Mouse (Mus musculus) heart, embryonic 11.5 days (tissue): Measurements from ENCODE around the gene Ctsj. TPM values are rescaled to one million over a fixed set of nuclear protein-coding genes. Genes with fewer than 3 reads are reported as not detected.

ENCODE experiments used
- ATAC-seq: fragments of 200-750 bp; cut with Nextera tagmentation; replicated peaks from 2 replicates; pipeline ENCODE4 v1.8.0; 2017; ENCODE audit warnings: moderate library complexity; ENCODE audit not compliant: insufficient number of reproducible peaks, low FRiP score, low TSS enrichment
- H3K27ac ChIP-seq: fragments of 300-500 bp; sonication (generic); 2 replicates; pipeline ENCODE4 v1.5.1; 2014; ENCODE audit warnings: mild to moderate bottlenecking, low read depth, low read length
- H3K27me3 ChIP-seq: fragments of 300-500 bp; sonication (generic); 2 replicates; pipeline ENCODE4 v1.6.1; 2014; ENCODE audit warnings: mild to moderate bottlenecking, low read length, mixed read lengths; ENCODE audit not compliant: control insufficient read depth, insufficient read depth
- H3K36me3 ChIP-seq: fragments of 300-500 bp; sonication (generic); 2 replicates; pipeline ENCODE4 v1.6.1; 2014; ENCODE audit warnings: mild to moderate bottlenecking, low read length, moderate library complexity, mixed read lengths; ENCODE audit not compliant: control insufficient read depth, insufficient read depth
- H3K4me1 ChIP-seq: fragments of 300-500 bp; sonication (generic); 2 replicates; pipeline ENCODE4 v1.6.1; 2014; ENCODE audit warnings: low read length; ENCODE audit not compliant: control insufficient read depth, insufficient read depth
- H3K4me2 ChIP-seq: fragments of 300-500 bp; sonication (generic); 2 replicates; pipeline ENCODE4 v1.6.1; 2014; ENCODE audit warnings: mild to moderate bottlenecking, moderate library complexity
- H3K4me3 ChIP-seq: fragments of 300-500 bp; sonication (generic); 2 replicates; pipeline ENCODE4 v1.5.1; 2014; ENCODE audit warnings: low read depth, low read length
- H3K9ac ChIP-seq: fragments of 300-500 bp; sonication (generic); 2 replicates; pipeline ENCODE4 v1.6.1; 2014; ENCODE audit warnings: mild to moderate bottlenecking, low read depth, low read length, moderate library complexity
- H3K9me3 ChIP-seq: fragments of 300-500 bp; sonication (generic); replicated peaks from 2 replicates; pipeline ENCODE4 v1.6.1; 2016; ENCODE audit warnings: low read length; ENCODE audit not compliant: control insufficient read depth
- WGBS: fragments of 180-500 bp; shearing (Covaris S2); extraction: QIAGEN DNeasy Blood & Tissue Kit; methylation state at CpG from one replicate; pipeline ENCODE4 v1.1.7; 2014; ENCODE audit not compliant: insufficient replicate concordance; 5-methylcytosine and 5-hydroxymethylcytosine counted together
- polyA plus RNA-seq: library from polyadenylated mRNA; unstranded; fragments of >200 nt; fragmentation: Nextera tagmentation; extraction: Ambion mirVana; gene quantifications from 2 replicates; pipeline ENCODE4 v1.2.1, GENCODE M21; 2014

Gene Ctsj
- polyA plus RNA-seq, 1 experiment from 2014 or later = 0.30 TPM

GRCm38 (mm10) chr13:60961706-60962105 is 44.1 kb downstream of the Ctsj start:
- H3K36me3 ChIP-seq = no peaks in the 10 kb centered on the region
- no peaks in the 10 kb centered on the region for H3K27me3 ChIP-seq
- no peaks in the 10 kb centered on the region for H3K4me1 ChIP-seq
- H3K4me2 ChIP-seq = no peak overlapping the region
- 63% methylated on average over 5 of the region's 5 CpGs for WGBS
- H3K9me3 ChIP-seq = peaks cover 3% of the 10 kb centered on the region
- H3K27ac ChIP-seq = no peak overlapping the region
- H3K4me3 ChIP-seq = no peak overlapping the region
- no peak for ATAC-seq
- H3K9ac ChIP-seq = no peak overlapping the region

Other genes with a start within 250 kb of the Ctsj start
- not detected in 2 replicates for gene BC051665, start 219.6 kb downstream of the Ctsj start, polyA plus RNA-seq
- not detected in 2 replicates for gene Ctsll3, start 203.1 kb downstream of the Ctsj start, polyA plus RNA-seq
- gene 4930486L24Rik, start 141.5 kb downstream of the Ctsj start, polyA plus RNA-seq = not detected in 2 replicates
- gene Gm49392, start 109.1 kb downstream of the Ctsj start, polyA plus RNA-seq = 0.48 and 0.49 TPM in 2 replicates
- 4.2 and 4.7 TPM in 2 replicates for gene Ctla2b, start 108.5 kb downstream of the Ctsj start, polyA plus RNA-seq
- not detected in 2 replicates for gene Tpbpb, start 101.1 kb downstream of the Ctsj start, polyA plus RNA-seq
- not detected in 2 replicates for gene Gm49393, start 70.4 kb downstream of the Ctsj start, polyA plus RNA-seq
- 4.6 TPM in 1 of 2 replicates, not detected in the other for gene Gm49391, start 69.4 kb downstream of the Ctsj start, polyA plus RNA-seq
- gene Ctla2a, start 69.3 kb downstream of the Ctsj start, polyA plus RNA-seq = 60.7 and 62.5 TPM in 2 replicates
- not detected in 2 replicates for gene Tpbpa, start 64.0 kb downstream of the Ctsj start, polyA plus RNA-seq
- gene Ctsq, start 34.7 kb upstream of the Ctsj start, polyA plus RNA-seq = not detected in 2 replicates
- gene Ctsr, start 158.3 kb upstream of the Ctsj start, polyA plus RNA-seq = not detected in 2 replicates
- gene Cts6, start 197.5 kb upstream of the Ctsj start, polyA plus RNA-seq = not detected in 2 replicates
- gene Cts8, start 249.4 kb upstream of the Ctsj start, polyA plus RNA-seq = not detected in 2 replicates